Mouse (Mus musculus) lung, embryonic 14.5 days (tissue): ENCODE data around the gene Sypl2. TPM values are rescaled to one million over a fixed set of nuclear protein-coding genes. Genes with fewer than 3 reads are reported as not detected.

ENCODE experiments used
- ATAC-seq: fragments of 200-750 bp; cut with Nextera tagmentation; 2 replicates; pipeline ENCODE4 v1.8.0; 2017; ENCODE audit warnings: mild to moderate bottlenecking, moderate TSS enrichment, moderate library complexity; ENCODE audit not compliant: insufficient read depth
- DNase-seq: peaks from one replicate; pipeline ENCODE4 v3.0.0-alpha.2; 2015
- H3K27ac ChIP-seq: fragments of 300-500 bp; sonication (generic); 2 replicates; pipeline ENCODE4 v1.5.1; 2014; ENCODE audit warnings: low read depth, mild to moderate bottlenecking, moderate library complexity
- H3K27me3 ChIP-seq: fragments of 300-500 bp; sonication (generic); 2 replicates; pipeline ENCODE4 v1.6.1; 2014; ENCODE audit warnings: low read length, control low read depth; ENCODE audit not compliant: insufficient read depth
- H3K36me3 ChIP-seq: fragments of 300-500 bp; sonication (generic); 2 replicates; pipeline ENCODE4 v1.6.1; 2014; ENCODE audit warnings: control low read depth; ENCODE audit not compliant: insufficient read depth
- H3K4me1 ChIP-seq: fragments of 300-500 bp; sonication (generic); 2 replicates; pipeline ENCODE4 v1.6.1; 2014; ENCODE audit warnings: antibody characterized with exemption, control low read depth; ENCODE audit not compliant: insufficient read depth
- H3K4me2 ChIP-seq: fragments of 300-500 bp; sonication (generic); 2 replicates; pipeline ENCODE4 v1.6.1; 2014; ENCODE audit warnings: mild to moderate bottlenecking
- H3K4me3 ChIP-seq: fragments of 300-500 bp; sonication (generic); 2 replicates; pipeline ENCODE4 v1.5.1; 2014; ENCODE audit warnings: low read depth, low read length
- H3K9ac ChIP-seq: fragments of 300-500 bp; sonication (generic); 2 replicates; pipeline ENCODE4 v1.6.1; 2014
- H3K9me3 ChIP-seq: fragments of 300-500 bp; sonication (generic); 2 replicates; pipeline ENCODE4 v1.6.1; 2016; ENCODE audit warnings: low read depth, low read length, control low read depth
- CTCF ChIP-seq: IDR thresholded peaks from 2 replicates; pipeline ENCODE4 v1.5.1; 2016; ENCODE audit warnings: antibody characterized with exemption, low read depth
- whole genome bisulfite sequencing: fragments of 180-500 bp; shearing (Covaris S2); extraction: QIAGEN DNeasy Blood & Tissue Kit; methylation state at CpG from one replicate; pipeline ENCODE4 v1.1.7; 2014; 5-methylcytosine and 5-hydroxymethylcytosine counted together
- polyA plus RNA-seq: library from polyadenylated mRNA; unstranded; fragments of >200 nt; fragmentation: Nextera tagmentation; extraction: Ambion mirVana; gene quantifications from 2 replicates; pipeline ENCODE4 v1.2.1, GENCODE M21; 2014

Sypl2 gene
- polyA plus RNA-seq, 1 experiment from 2014 or later: 0.96 TPM

DNA sequence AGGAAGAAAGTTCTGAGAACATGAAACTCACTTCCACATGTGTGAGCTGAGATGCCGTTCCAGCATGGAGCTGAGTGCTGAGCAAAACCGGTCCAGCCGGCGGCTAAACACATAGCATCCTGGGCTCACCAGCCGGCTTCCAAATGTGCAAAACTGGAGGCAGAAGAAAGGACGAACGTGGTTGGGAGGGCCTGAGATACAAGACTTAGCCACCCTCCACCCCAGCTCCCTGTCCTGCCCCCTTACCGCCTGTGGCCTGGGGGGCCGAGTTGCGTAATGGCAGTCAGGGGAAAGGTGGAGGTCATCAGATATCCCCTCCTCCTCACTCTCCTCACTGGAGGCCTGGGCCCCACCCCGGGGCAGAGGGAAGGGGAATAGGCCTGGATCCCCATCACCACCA is 22.0 kb downstream of the Sypl2 start:
- Histone ChIP-seq H3K4me3 (no peak overlapping the region), H3K9ac (no peak overlapping the region), H3K27ac (no peak overlapping the region), H3K4me2 (no peak overlapping the region), H3K4me1 (peaks cover 3% of the 10 kb centered on the region; the same call in 1 of the 2 replicates), H3K36me3 (peaks cover 45% of the 10 kb centered on the region), H3K9me3 (no peaks in the 10 kb centered on the region), H3K27me3 (no peaks in the 10 kb centered on the region)
- ATAC-seq: no peak
- DNase-seq: no peak
- TF ChIP-seq CTCF: no peak
- 73% methylated on average over 11 of the region's 11 CpGs for WGBS

DNA sequence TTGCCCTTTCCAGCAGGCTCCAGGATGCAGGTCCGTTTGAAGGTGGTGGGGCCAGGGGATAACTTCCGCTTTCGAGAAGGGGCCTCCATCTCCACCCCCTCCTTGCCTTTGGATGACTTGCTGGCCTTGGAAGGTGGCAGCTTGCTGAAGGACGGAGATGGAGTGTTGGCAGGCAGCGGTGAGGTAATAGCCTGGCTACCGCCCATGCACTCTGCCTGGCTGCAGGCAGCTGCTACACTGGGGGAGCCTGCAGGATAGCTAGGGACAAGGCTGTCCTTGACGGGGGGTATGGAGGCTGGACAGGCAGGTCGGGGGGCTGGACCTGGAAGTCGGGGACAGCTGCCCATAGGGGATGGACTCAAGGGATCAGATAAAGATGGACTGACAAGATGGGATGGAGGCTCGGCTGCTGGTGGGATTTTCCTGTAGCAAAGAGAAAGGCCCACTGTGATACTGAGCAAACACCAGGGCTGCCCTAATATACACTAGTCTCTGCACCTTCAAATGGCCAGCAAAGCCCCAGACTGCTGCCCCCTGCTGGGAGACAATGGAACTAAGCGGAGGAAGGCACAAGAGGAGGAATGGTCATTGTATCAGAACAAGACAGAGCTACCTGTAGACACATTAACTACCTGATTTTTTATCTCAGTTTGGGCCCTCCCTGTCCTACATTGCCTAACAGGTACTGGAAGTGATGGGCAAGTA is 22.7 kb downstream of the Sypl2 start:
- peak; percentile 83 for DNase-seq
- no peak overlapping the region for H3K9ac ChIP-seq
- H3K27me3 ChIP-seq: no peaks in the 10 kb centered on the region
- H3K36me3 ChIP-seq: peaks cover 45% of the 10 kb centered on the region
- H3K4me3 ChIP-seq: no peak overlapping the region
- H3K4me2 ChIP-seq: no peak overlapping the region
- no peaks in the 10 kb centered on the region for H3K9me3 ChIP-seq
- no peak for ATAC-seq
- 72% methylated on average over 11 of the region's 11 CpGs for WGBS
- H3K27ac ChIP-seq: no peak overlapping the region
- peak; percentile 90 for TF ChIP-seq CTCF
- H3K4me1 ChIP-seq: no peaks in the 10 kb centered on the region; the same call in 1 of the 2 replicates

DNA sequence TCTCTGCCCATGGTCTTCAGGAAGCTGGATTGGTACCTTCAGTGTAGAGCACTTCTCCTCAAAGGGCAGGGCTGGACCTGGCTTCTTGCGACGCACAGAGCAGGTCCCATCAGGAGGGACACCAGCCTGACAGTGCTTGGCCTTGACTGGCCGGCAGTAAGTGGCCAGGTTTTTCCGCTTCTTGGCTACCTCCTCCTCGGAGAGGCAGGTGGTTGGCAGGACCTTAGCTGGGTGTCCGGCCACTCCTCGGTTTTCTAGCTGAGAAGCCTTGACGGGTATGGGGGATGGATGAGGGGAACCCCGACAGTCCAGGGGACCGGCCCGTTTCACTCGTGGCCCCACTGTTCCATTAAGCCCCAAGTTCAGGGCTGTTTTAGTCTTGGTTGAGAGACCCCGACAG is 23.2 kb downstream of the Sypl2 start:
- TF ChIP-seq CTCF: no peak
- H3K36me3 ChIP-seq: peaks cover 44% of the 10 kb centered on the region
- H3K4me3 ChIP-seq: no peak overlapping the region
- H3K4me1 ChIP-seq: no peaks in the 10 kb centered on the region; the same call in 1 of the 2 replicates
- H3K27me3 ChIP-seq: no peaks in the 10 kb centered on the region
- H3K4me2 ChIP-seq: no peak overlapping the region
- 85% methylated on average over 13 of the region's 13 CpGs for WGBS
- H3K9ac ChIP-seq: no peak overlapping the region
- ATAC-seq: no peak
- DNase-seq: no peak
- peak overlapping the region; percentile 47; the same call in 1 of the 2 replicates for H3K27ac ChIP-seq
- no peaks in the 10 kb centered on the region for H3K9me3 ChIP-seq

DNA sequence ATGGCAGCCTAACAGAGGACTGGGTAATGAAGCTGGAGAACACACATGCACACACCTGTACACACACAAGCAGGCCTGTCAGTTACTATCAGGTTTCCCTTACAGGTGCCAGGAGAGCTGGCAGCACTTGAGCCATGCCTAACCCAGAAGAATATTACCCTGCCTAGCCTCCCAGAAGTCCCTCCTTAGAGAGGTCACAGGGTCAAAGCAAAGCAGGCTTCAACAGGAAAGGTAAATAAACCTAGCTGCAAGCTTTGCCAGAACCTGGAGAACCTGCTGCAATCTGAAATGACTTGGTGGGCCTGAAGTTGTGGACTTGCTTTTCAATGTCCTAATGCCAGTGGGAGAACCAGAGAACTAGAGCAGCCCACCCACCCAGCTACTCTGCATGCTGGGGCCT is 23.9 kb downstream of the Sypl2 start:
- H3K4me3 ChIP-seq: no peak overlapping the region
- peaks cover 42% of the 10 kb centered on the region for H3K36me3 ChIP-seq
- H3K27me3 ChIP-seq: no peaks in the 10 kb centered on the region
- H3K9ac ChIP-seq: no peak overlapping the region
- no peak overlapping the region for H3K4me2 ChIP-seq
- DNase-seq: peak; percentile 37
- no peak for ATAC-seq
- 0 out of 2 replicates have a peak overlapping the region, but pooled peaks have one; percentile 47 for H3K27ac ChIP-seq
- no peaks in the 10 kb centered on the region for H3K9me3 ChIP-seq
- H3K4me1 ChIP-seq: no peaks in the 10 kb centered on the region; the same call in 1 of the 2 replicates
- TF ChIP-seq CTCF: no peak

GRCm38 (mm10) chr3:108200329-108201323 is 25.8 kb downstream of the Sypl2 start, which contains the start of gene Cyb561d1:
Cyb561d1 (minus strand) TSS chr3:108201212.
- Histone ChIP-seq H3K27ac (peak within 1 kb of the TSS; percentile 87), H3K9ac (peak within 1 kb of the TSS; percentile 56), H3K9me3 (no peaks in the 10 kb centered on the region), H3K4me2 (peak within 1 kb of the TSS; percentile 63), H3K27me3 (no peaks in the 10 kb centered on the region), H3K4me1 (peaks cover 5% of the 10 kb centered on the region), H3K36me3 (peaks cover 28% of the 10 kb centered on the region), H3K4me3 (peak within 1 kb of the TSS; percentile 62)
- DNase-seq (peak; percentile 95), ATAC-seq (peak; percentile 93)
- WGBS: 3% methylated on average over 44 of the region's 44 CpGs
- TF ChIP-seq CTCF: peak; percentile 63

DNA sequence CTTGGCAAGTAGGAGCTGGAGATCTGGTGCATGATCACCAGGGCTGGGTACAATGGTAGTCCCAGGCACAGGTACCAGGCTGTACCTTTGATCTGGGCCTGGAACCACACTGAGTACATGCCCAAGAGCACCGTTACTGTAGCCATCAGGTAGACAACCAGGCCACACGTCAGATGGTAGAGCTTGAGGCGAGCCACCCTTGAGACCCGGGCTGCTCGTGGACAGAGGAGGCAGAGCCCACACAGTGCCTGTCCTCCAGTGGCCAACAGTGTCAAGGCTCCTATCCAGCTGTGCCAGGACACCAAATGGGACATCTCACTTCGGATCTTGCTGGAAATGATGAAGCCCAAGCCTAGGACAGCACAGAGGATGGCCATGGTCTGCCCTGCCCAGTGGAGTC is 27.2 kb downstream of the Sypl2 start:
- DNase-seq (no peak), ATAC-seq (no peak)
- H3K36me3 ChIP-seq: peaks cover 17% of the 10 kb centered on the region
- H3K4me3 ChIP-seq: no peak overlapping the region
- no peaks in the 10 kb centered on the region for H3K9me3 ChIP-seq
- peaks cover 5% of the 10 kb centered on the region for H3K4me1 ChIP-seq
- H3K4me2 ChIP-seq: peak overlapping the region; percentile 63; the same call in 1 of the 2 replicates
- H3K9ac ChIP-seq: no peak overlapping the region; the same call in 1 of the 2 replicates
- no peaks in the 10 kb centered on the region for H3K27me3 ChIP-seq
- no peak for TF ChIP-seq CTCF
- 90% methylated on average over 6 of the region's 6 CpGs for WGBS
- H3K27ac ChIP-seq: no peak overlapping the region
